Mouse (Mus musculus): ENCODE results near the gene Myo9a.

- TF ChIP-seq GATA1 (IDR thresholded peaks at IDR 0.05; ENCODE audit: borderline replicate concordance, low read length) (no peak), FLI1 (IDR thresholded peaks at IDR 0.05; ENCODE audit: low read length) (no peak)
These were observed 10.1 kb upstream of the Myo9a start for GRCm38 (mm10) chr9:59740593-59740992.
